Mouse (Mus musculus): ENCODE data around the gene Gigyf1. TPM values are rescaled to one million over a fixed set of nuclear protein-coding genes. Genes with fewer than 3 reads are reported as not detected.

Gene Gigyf1
- polyA plus RNA-seq (2014; fragmentation: Nextera tagmentation; extraction: Ambion mirVana) = 14.0 and 14.9 TPM in 2 replicates

DNA sequence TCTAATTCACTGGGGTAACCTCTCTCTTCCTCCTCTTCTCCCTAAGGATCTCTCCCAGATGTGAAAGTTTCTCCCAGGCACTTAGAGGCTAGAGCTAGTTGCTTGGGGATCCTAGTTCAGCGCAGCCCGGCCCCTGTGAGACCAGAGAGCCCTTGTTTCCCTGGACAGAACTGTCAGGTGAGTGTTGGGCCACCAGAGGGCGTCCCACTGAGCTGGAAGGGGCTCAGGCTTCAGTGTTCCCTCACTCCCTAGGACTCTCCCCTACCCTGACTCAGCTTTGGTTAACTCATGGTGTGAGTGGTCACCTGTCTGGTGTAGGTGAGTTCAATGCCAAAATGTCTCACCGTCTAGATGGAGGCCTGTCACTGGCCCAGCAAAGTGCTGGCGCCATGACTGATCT, at the start of gene Gigyf1:
Gigyf1 (plus strand) TSS at position 113 of the 400 bp plus-strand sequence.
- Histone ChIP-seq H3K4me1 (replicated peaks; ENCODE audit: control insufficient read depth, insufficient read depth, low read length) (no peaks in the 10 kb centered on the region), H3K9ac (ENCODE audit: low read length) (no peak within 1 kb of the TSS), H3K4me3 (ENCODE audit: low read depth, low read length) (no peak within 1 kb of the TSS), H3K9me3 (ENCODE audit: control insufficient read depth, low read length) (no peaks in the 10 kb centered on the region), H3K27ac (ENCODE audit: low read depth, low read length) (no peak within 1 kb of the TSS), H3K36me3 (ENCODE audit: control insufficient read depth, insufficient read depth, low read length) (peaks cover 20% of the 10 kb centered on the region), H3K27me3 (ENCODE audit: control insufficient read depth, insufficient read depth, low read length) (no peaks in the 10 kb centered on the region), H3K4me2 (ENCODE audit: low read depth, low read length, severe bottlenecking) (no peak within 1 kb of the TSS)
- 78% methylated on average over 5 of the region's 5 CpGs for WGBS
- DNase-seq (ENCODE audit: low spot score) (peak; percentile 66), ATAC-seq (replicated peaks; ENCODE audit: low FRiP score) (no peak)

DNA sequence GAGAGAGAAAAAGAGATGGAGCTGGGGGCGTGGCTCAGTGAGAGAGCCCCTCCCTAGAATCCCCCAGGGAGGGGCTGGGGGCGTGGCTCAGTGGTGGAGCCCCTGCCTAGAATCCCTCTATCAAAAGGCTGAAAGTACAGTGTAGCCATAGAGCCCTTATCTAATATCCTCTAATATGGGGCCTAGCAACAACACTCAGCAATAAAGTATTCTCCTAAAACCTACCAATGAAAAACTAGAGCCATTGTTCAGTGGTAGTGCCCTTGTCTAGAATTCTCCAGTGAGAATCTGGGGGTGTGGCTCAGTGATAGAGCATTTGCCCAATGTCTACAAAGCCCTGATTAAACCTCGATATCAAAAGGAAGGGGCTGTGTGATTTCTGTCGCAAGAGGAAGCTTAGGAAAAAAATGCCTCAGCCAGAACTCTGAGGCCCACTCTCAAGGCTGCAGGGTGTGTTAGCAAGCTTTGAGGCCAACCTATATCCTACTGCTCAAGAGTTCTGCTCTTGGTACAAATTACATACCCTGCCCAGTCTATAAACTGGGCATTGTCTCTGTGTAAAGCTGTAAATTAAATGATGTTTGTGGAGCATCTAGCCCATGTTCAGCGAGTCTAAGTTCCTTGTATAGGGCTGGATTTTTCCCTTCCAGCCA, 46.0 kb upstream of the Gigyf1 start:
- Histone ChIP-seq H3K4me2 (ENCODE audit: low read depth, low read length, severe bottlenecking) (no peak overlapping the region), H3K27me3 (ENCODE audit: control insufficient read depth, insufficient read depth, low read length) (no peaks in the 10 kb centered on the region), H3K4me1 (replicated peaks; ENCODE audit: control insufficient read depth, insufficient read depth, low read length) (no peaks in the 10 kb centered on the region), H3K27ac (ENCODE audit: low read depth, low read length) (no peak overlapping the region), H3K9ac (ENCODE audit: low read length) (no peak overlapping the region), H3K36me3 (ENCODE audit: control insufficient read depth, insufficient read depth, low read length) (no peaks in the 10 kb centered on the region), H3K4me3 (ENCODE audit: low read depth, low read length) (no peak overlapping the region), H3K9me3 (ENCODE audit: control insufficient read depth, low read length) (no peaks in the 10 kb centered on the region)
- 82% methylated on average over 5 of the region's 5 CpGs for WGBS
- DNase-seq (ENCODE audit: low spot score) (no peak), ATAC-seq (replicated peaks; ENCODE audit: low FRiP score) (no peak)

DNA sequence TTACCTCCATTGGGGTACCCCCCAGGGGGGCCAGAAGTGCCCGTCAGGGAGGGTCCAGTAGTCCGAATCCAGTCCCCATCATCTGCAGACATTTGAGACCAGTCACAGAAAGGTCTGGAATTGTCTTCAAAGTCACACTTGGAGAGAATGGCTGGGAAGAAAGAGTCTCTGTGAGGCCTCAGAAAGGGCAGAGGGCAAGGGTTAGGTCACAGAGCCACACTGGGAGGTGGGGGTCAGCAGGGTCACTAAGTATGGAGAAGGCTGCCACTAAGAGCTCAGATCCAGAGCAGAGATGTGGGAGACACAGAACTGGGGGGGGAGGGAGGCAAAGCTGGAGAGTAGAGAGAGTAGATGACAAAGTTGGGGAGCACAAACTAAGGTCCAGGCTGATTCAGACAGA, 44.0 kb upstream of the Gigyf1 start:
- WGBS = 23% methylated on average over 2 of the region's 2 CpGs
- no peak overlapping the region for H3K27ac ChIP-seq (ENCODE audit: low read depth, low read length)
- H3K4me1 ChIP-seq (replicated peaks; ENCODE audit: control insufficient read depth, insufficient read depth, low read length) = no peaks in the 10 kb centered on the region
- no peaks in the 10 kb centered on the region for H3K36me3 ChIP-seq (ENCODE audit: control insufficient read depth, insufficient read depth, low read length)
- ATAC-seq (replicated peaks; ENCODE audit: low FRiP score) (no peak), DNase-seq (ENCODE audit: low spot score) (no peak)
- H3K4me3 ChIP-seq (ENCODE audit: low read depth, low read length) = no peak overlapping the region
- no peaks in the 10 kb centered on the region for H3K9me3 ChIP-seq (ENCODE audit: control insufficient read depth, low read length)
- H3K27me3 ChIP-seq (ENCODE audit: control insufficient read depth, insufficient read depth, low read length) = no peaks in the 10 kb centered on the region
- no peak overlapping the region for H3K9ac ChIP-seq (ENCODE audit: low read length)
- no peak overlapping the region for H3K4me2 ChIP-seq (ENCODE audit: low read depth, low read length, severe bottlenecking)

DNA sequence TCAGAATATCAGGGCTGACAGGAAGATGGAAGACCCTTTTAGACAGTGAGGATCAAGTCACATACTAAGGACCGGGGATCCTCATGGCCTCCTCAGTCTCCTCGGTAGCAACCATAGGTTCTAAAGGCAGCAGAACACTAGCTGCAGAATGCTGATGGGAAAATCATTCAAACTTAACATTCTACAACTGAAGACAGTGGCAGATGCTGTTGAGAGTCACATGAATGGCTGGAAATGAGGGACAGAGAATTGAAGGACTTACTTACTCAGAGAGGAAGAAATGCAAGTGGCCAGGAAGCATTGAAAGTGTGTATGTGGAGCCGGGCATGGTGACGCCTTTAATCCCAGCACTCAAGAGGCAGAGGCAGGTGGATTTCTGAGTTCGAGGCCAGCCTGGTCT, 41.4 kb upstream of the Gigyf1 start, which contains the start of gene Zan:
Zan (minus strand) TSS at position 101 of the 400 bp plus-strand sequence.
- no peaks in the 10 kb centered on the region for H3K27me3 ChIP-seq (ENCODE audit: control insufficient read depth, insufficient read depth, low read length)
- H3K36me3 ChIP-seq (ENCODE audit: control insufficient read depth, insufficient read depth, low read length) = no peaks in the 10 kb centered on the region
- ATAC-seq (replicated peaks; ENCODE audit: low FRiP score) (no peak), DNase-seq (ENCODE audit: low spot score) (no peak)
- 93% methylated on average over 5 of the region's 5 CpGs for WGBS
- H3K4me1 ChIP-seq (replicated peaks; ENCODE audit: control insufficient read depth, insufficient read depth, low read length) = 0 out of 2 replicates have a peak, but pooled peaks cover 2% of the 10 kb centered on the region
- no peak within 1 kb of the TSS for H3K9ac ChIP-seq (ENCODE audit: low read length)
- no peak within 1 kb of the TSS for H3K27ac ChIP-seq (ENCODE audit: low read depth, low read length)
- no peak within 1 kb of the TSS for H3K4me2 ChIP-seq (ENCODE audit: low read depth, low read length, severe bottlenecking)
- no peaks in the 10 kb centered on the region for H3K9me3 ChIP-seq (ENCODE audit: control insufficient read depth, low read length)
- H3K4me3 ChIP-seq (ENCODE audit: low read depth, low read length) = no peak within 1 kb of the TSS

GRCm38 (mm10) chr5:137481138-137481537, 37.2 kb upstream of the Gigyf1 start:
- H3K4me3 ChIP-seq (ENCODE audit: low read depth, low read length) = no peak overlapping the region
- no peaks in the 10 kb centered on the region for H3K9me3 ChIP-seq (ENCODE audit: control insufficient read depth, low read length)
- no peak for ATAC-seq (replicated peaks; ENCODE audit: low FRiP score)
- no peak overlapping the region for H3K4me2 ChIP-seq (ENCODE audit: low read depth, low read length, severe bottlenecking)
- H3K27me3 ChIP-seq (ENCODE audit: control insufficient read depth, insufficient read depth, low read length) = no peaks in the 10 kb centered on the region
- DNase-seq (ENCODE audit: low spot score) = peak; percentile 82
- peaks cover 10% of the 10 kb centered on the region; the same call in 1 of the 2 replicates for H3K4me1 ChIP-seq (replicated peaks; ENCODE audit: control insufficient read depth, insufficient read depth, low read length)
- H3K36me3 ChIP-seq (ENCODE audit: control insufficient read depth, insufficient read depth, low read length) = no peaks in the 10 kb centered on the region
- no peak overlapping the region for H3K27ac ChIP-seq (ENCODE audit: low read depth, low read length)
- H3K9ac ChIP-seq (ENCODE audit: low read length) = no peak overlapping the region

- ATAC-seq (replicated peaks; ENCODE audit: low FRiP score) (no peak), DNase-seq (ENCODE audit: low spot score) (no peak)
- Histone ChIP-seq H3K27ac (ENCODE audit: low read depth, low read length) (no peak overlapping the region), H3K9me3 (ENCODE audit: control insufficient read depth, low read length) (no peaks in the 10 kb centered on the region), H3K36me3 (ENCODE audit: control insufficient read depth, insufficient read depth, low read length) (no peaks in the 10 kb centered on the region), H3K27me3 (ENCODE audit: control insufficient read depth, insufficient read depth, low read length) (no peaks in the 10 kb centered on the region), H3K4me1 (replicated peaks; ENCODE audit: control insufficient read depth, insufficient read depth, low read length) (peaks cover 10% of the 10 kb centered on the region; the same call in 1 of the 2 replicates), H3K9ac (ENCODE audit: low read length) (no peak overlapping the region), H3K4me3 (ENCODE audit: low read depth, low read length) (no peak overlapping the region), H3K4me2 (ENCODE audit: low read depth, low read length, severe bottlenecking) (no peak overlapping the region)
- WGBS = 15% methylated on average over 8 of the region's 8 CpGs
These were observed 36.5 kb upstream of the Gigyf1 start for GRCm38 (mm10) chr5:137481897-137482296.

DNA sequence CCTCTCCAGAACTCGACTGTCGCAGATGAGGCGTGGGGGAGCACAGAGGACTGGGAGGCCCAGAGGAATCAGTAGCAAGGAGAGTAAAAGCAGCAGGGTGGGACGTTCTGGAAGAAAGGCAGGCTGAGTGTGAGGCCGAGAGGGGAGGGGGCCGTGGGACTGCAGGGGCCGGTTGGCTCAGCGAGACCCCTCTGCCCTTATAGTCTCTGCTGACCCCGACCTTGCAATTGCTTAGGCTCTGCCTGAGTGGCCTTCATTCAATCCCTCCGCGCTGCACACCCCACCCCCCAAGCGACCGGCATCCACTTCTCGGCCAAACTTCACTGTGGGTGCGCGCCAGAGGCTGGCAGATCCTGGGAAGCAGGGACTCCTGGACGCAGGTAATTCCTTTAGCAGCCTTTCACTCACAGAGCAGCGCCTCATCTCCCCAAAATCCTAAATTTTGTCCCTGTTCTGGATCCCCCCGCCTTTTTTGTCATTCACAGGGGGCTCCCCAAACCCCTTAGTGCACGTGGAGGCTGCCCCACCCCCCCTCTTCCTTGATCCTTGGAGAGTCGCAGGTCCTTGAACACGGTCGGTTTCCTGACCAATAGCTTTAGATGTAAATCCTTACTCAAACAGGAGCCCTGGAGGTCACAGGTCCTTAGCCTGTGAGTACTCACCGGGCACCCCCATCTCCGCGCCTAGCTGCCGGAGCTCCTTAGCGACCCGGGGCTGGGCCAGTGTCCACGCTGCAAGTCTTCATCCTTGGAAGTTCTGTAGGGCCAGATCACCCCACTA, 33.1 kb upstream of the Gigyf1 start:
- Histone ChIP-seq H3K4me2 (ENCODE audit: low read depth, low read length, severe bottlenecking) (peak overlapping the region; percentile 73), H3K9me3 (ENCODE audit: control insufficient read depth, low read length) (no peaks in the 10 kb centered on the region), H3K4me1 (replicated peaks; ENCODE audit: control insufficient read depth, insufficient read depth, low read length) (peaks cover 10% of the 10 kb centered on the region; the same call in 1 of the 2 replicates), H3K9ac (ENCODE audit: low read length) (peak overlapping the region; percentile 58), H3K27me3 (ENCODE audit: control insufficient read depth, insufficient read depth, low read length) (no peaks in the 10 kb centered on the region), H3K27ac (ENCODE audit: low read depth, low read length) (no peak overlapping the region), H3K36me3 (ENCODE audit: control insufficient read depth, insufficient read depth, low read length) (no peaks in the 10 kb centered on the region), H3K4me3 (ENCODE audit: low read depth, low read length) (peak overlapping the region; percentile 37)
- ATAC-seq (replicated peaks; ENCODE audit: low FRiP score) (no peak), DNase-seq (ENCODE audit: low spot score) (peak; percentile 58)
- 3% methylated on average over 30 of the region's 30 CpGs for WGBS

- ATAC-seq (replicated peaks; ENCODE audit: low FRiP score) (0 out of 2 replicates have a peak, but pooled peaks have one; percentile 27), DNase-seq (ENCODE audit: low spot score) (no peak)
- H3K9me3 ChIP-seq (ENCODE audit: control insufficient read depth, low read length) = no peaks in the 10 kb centered on the region
- peaks cover 10% of the 10 kb centered on the region; the same call in 1 of the 2 replicates for H3K4me1 ChIP-seq (replicated peaks; ENCODE audit: control insufficient read depth, insufficient read depth, low read length)
- H3K4me2 ChIP-seq (ENCODE audit: low read depth, low read length, severe bottlenecking) = peak overlapping the region; percentile 73
- no peak overlapping the region for H3K27ac ChIP-seq (ENCODE audit: low read depth, low read length)
- WGBS = under 1% methylated on average over 16 of the region's 17 CpGs
- H3K9ac ChIP-seq (ENCODE audit: low read length) = peak overlapping the region; percentile 58
- H3K36me3 ChIP-seq (ENCODE audit: control insufficient read depth, insufficient read depth, low read length) = no peaks in the 10 kb centered on the region
- peak overlapping the region; percentile 37 for H3K4me3 ChIP-seq (ENCODE audit: low read depth, low read length)
- no peaks in the 10 kb centered on the region for H3K27me3 ChIP-seq (ENCODE audit: control insufficient read depth, insufficient read depth, low read length)
These were observed 32.5 kb upstream of the Gigyf1 start for GRCm38 (mm10) chr5:137485851-137486155.
